Mouse (Mus musculus): ENCODE results near the gene Runx1.

DNA sequence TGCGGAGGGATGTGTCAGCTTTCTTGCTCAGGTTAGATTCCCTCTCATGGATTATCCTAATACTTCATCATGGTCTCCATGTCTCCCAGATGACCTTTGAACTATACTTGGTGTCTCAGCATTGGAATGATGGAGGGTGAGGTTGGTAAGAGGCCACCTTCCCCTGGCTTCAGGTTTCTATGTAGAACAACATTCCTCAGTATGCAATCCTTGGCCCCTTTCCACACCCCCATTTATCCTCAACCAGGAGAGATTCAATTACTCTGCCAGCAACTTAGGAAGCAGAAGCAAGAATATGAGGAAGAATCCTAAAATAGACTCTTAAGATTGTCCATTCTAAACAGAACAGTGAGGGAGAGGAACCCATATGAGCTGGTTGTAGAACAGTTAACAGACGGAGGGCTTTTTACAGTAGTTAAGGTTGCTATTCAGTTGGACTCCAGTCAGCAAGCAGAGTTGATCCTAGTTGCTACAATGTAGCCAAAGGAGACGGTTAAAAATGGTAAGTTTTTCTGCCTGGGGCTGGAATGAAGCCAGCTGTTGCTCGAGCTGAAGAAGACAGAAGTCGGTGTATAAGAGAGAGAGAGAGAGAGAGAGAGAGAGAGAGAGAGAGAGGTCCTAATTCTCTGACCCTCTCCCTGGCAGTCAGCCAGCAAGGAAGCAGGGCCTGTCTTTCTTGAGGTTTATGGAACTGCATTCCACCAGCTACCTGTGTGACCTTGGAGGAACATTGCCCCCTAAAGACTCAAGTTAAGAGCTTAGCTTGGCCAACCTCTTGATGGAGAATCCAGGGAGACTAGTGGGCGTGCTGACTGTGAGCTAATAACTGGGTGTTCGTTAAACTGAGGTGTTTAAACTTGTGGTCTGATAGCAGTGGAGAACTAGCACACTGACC lies 120.1 kb downstream of the Runx1 start:
- TF ChIP-seq GATA1 (IDR thresholded peaks at IDR 0.05; ENCODE audit: low read length) (no peak), TAL1 (IDR thresholded peaks at IDR 0.05; ENCODE audit: low read length) (no peak)

All from erythroblast, embryonic 14.5 days (primary cell).